Mouse (Mus musculus): ENCODE measurements at regions not wholly inside any gene's neighbourhood (a gene's known extent, or its start where the extent isn't known, plus 50 kb on each side); places are given as distances from the start of the nearest gene placed in this dataset.
A peak's percentile ranks its signal among the peaks of the same experiment; 100 is the strongest.

GRCm38 (mm10) chr2:134730547-134730946, 55.3 kb upstream of the Plcb1 start:
- no peak for ATAC-seq (replicated peaks in 1 of 2; ENCODE audit: insufficient read depth in 1 of 2, low FRiP score in 2 of 2, low TSS enrichment in 1 of 2, low read depth in 1 of 2, poor library complexity in 2 of 2, severe bottlenecking in 2 of 2)

- ATAC-seq (replicated peaks in 1 of 2; ENCODE audit: insufficient read depth in 1 of 2, low FRiP score in 2 of 2, low TSS enrichment in 1 of 2, low read depth in 1 of 2, poor library complexity in 2 of 2, severe bottlenecking in 2 of 2): no peak
Measured at GRCm38 (mm10) chr2:134726713-134727112, 59.2 kb upstream of the Plcb1 start.

GRCm38 (mm10) chr2:134724071-134724470, 61.8 kb upstream of the Plcb1 start:
- no peak for ATAC-seq (replicated peaks in 1 of 2; ENCODE audit: insufficient read depth in 1 of 2, low FRiP score in 2 of 2, low TSS enrichment in 1 of 2, low read depth in 1 of 2, poor library complexity in 2 of 2, severe bottlenecking in 2 of 2)

GRCm38 (mm10) chr2:134717815-134718362, 68.0 kb upstream of the Plcb1 start:
- ATAC-seq (replicated peaks in 1 of 2; ENCODE audit: insufficient read depth in 1 of 2, low FRiP score in 2 of 2, low TSS enrichment in 1 of 2, low read depth in 1 of 2, poor library complexity in 2 of 2, severe bottlenecking in 2 of 2): no peak

GRCm38 (mm10) chr2:134716531-134716930, 69.3 kb upstream of the Plcb1 start:
- ATAC-seq (replicated peaks in 1 of 2; ENCODE audit: insufficient read depth in 1 of 2, low FRiP score in 2 of 2, low TSS enrichment in 1 of 2, low read depth in 1 of 2, poor library complexity in 2 of 2, severe bottlenecking in 2 of 2): no peak

- no peak for ATAC-seq (replicated peaks in 1 of 2; ENCODE audit: insufficient read depth in 1 of 2, low FRiP score in 2 of 2, low TSS enrichment in 1 of 2, low read depth in 1 of 2, poor library complexity in 2 of 2, severe bottlenecking in 2 of 2)
Measured at GRCm38 (mm10) chr2:134714001-134714400, 70.1 kb upstream of the Tmx4 start.

- no peak for ATAC-seq (replicated peaks in 1 of 2; ENCODE audit: insufficient read depth in 1 of 2, low FRiP score in 2 of 2, low TSS enrichment in 1 of 2, low read depth in 1 of 2, poor library complexity in 2 of 2, severe bottlenecking in 2 of 2)
Measured at GRCm38 (mm10) chr2:134708754-134709153, 64.8 kb upstream of the Tmx4 start.

- ATAC-seq (replicated peaks in 1 of 2; ENCODE audit: insufficient read depth in 1 of 2, low FRiP score in 2 of 2, low TSS enrichment in 1 of 2, low read depth in 1 of 2, poor library complexity in 2 of 2, severe bottlenecking in 2 of 2): no peak
Measured at GRCm38 (mm10) chr2:134703067-134703466, 59.1 kb upstream of the Tmx4 start.

- no peak for ATAC-seq (replicated peaks in 1 of 2; ENCODE audit: insufficient read depth in 1 of 2, low FRiP score in 2 of 2, low TSS enrichment in 1 of 2, low read depth in 1 of 2, poor library complexity in 2 of 2, severe bottlenecking in 2 of 2)
Measured at GRCm38 (mm10) chr2:134697424-134697823, 53.5 kb upstream of the Tmx4 start.

GRCm38 (mm10) chr2:134696394-134696793, 52.4 kb upstream of the Tmx4 start:
- ATAC-seq (replicated peaks in 1 of 2; ENCODE audit: insufficient read depth in 1 of 2, low FRiP score in 2 of 2, low TSS enrichment in 1 of 2, low read depth in 1 of 2, poor library complexity in 2 of 2, severe bottlenecking in 2 of 2): peak in 1 of 2 experiments; percentile 58; a peak in 1 of 4 replicates

All from hematopoietic stem cell, adult 5-6 weeks (primary cell).